Mouse (Mus musculus): Measurements from ENCODE around the gene Scand1. TPM values are rescaled to one million over a fixed set of nuclear protein-coding genes. Genes with fewer than 3 reads are reported as not detected.

Scand1 gene
- polyA plus RNA-seq, 1 experiment from 2014 or later, result 181 TPM

- Histone ChIP-seq H3K4me2 (ENCODE audit: low read length) (no peak overlapping the region), H3K4me1 (replicated peaks; ENCODE audit: insufficient read depth, low read length) (no peaks in the 10 kb centered on the region), H3K9ac (ENCODE audit: low read depth, low read length) (no peak overlapping the region), H3K27me3 (ENCODE audit: insufficient read depth, low read length) (no peaks in the 10 kb centered on the region), H3K36me3 (ENCODE audit: insufficient read depth, low read length) (peaks cover 30% of the 10 kb centered on the region; the same call in 1 of the 2 replicates), H3K27ac (no peak overlapping the region), H3K9me3 (replicated peaks; ENCODE audit: low read length) (no peaks in the 10 kb centered on the region), H3K4me3 (replicated peaks; ENCODE audit: low read depth, low read length) (no peak overlapping the region)
- TF ChIP-seq CTCF (IDR thresholded peaks at IDR 0.05; ENCODE audit: low read depth), result no peak
- DNase-seq (ENCODE audit: low spot score) (no peak), ATAC-seq (replicated peaks; ENCODE audit: low FRiP score, low read depth) (no peak)
- WGBS, result 94% methylated on average over 2 of the region's 2 CpGs
Observed at GRCm38 (mm10) chr2:156288222-156288621, 24.3 kb downstream of the Scand1 start.

GRCm38 (mm10) chr2:156286733-156287132, 25.8 kb downstream of the Scand1 start:
- Histone ChIP-seq H3K9ac (ENCODE audit: low read depth, low read length) (no peak overlapping the region), H3K4me2 (ENCODE audit: low read length) (no peak overlapping the region), H3K27me3 (ENCODE audit: insufficient read depth, low read length) (no peaks in the 10 kb centered on the region), H3K4me3 (replicated peaks; ENCODE audit: low read depth, low read length) (no peak overlapping the region), H3K27ac (no peak overlapping the region), H3K36me3 (ENCODE audit: insufficient read depth, low read length) (peaks cover 30% of the 10 kb centered on the region; the same call in 1 of the 2 replicates), H3K9me3 (replicated peaks; ENCODE audit: low read length) (no peaks in the 10 kb centered on the region), H3K4me1 (replicated peaks; ENCODE audit: insufficient read depth, low read length) (no peaks in the 10 kb centered on the region)
- peak; percentile 12; the same call in 1 of the 2 replicates for TF ChIP-seq CTCF (IDR thresholded peaks at IDR 0.05; ENCODE audit: low read depth)
- DNase-seq (ENCODE audit: low spot score) (no peak), ATAC-seq (replicated peaks; ENCODE audit: low FRiP score, low read depth) (no peak)
- 93% methylated on average over 4 of the region's 4 CpGs for WGBS

DNA sequence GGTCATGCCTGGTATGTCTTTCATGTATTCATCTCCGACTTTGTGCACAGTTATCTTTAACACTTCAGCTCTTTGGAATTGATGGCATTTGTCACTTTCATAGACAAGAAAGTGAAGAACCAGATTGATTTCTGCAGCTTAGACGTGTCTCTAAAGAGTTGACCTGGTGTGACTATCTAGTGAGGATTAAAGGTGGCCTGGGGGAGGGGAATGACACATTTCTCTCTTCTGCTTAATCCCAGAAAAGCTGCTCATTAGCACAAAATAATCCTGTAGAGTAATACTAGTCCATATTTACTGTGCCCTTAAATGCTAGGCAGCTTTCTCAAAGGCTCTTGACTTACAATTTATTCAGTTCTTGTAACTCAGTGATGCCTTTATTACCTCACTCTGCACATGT, 27.3 kb downstream of the Scand1 start:
- Histone ChIP-seq H3K9me3 (replicated peaks; ENCODE audit: low read length) (no peaks in the 10 kb centered on the region), H3K4me2 (ENCODE audit: low read length) (no peak overlapping the region), H3K9ac (ENCODE audit: low read depth, low read length) (no peak overlapping the region), H3K36me3 (ENCODE audit: insufficient read depth, low read length) (peaks cover 35% of the 10 kb centered on the region; the same call in 1 of the 2 replicates), H3K27me3 (ENCODE audit: insufficient read depth, low read length) (no peaks in the 10 kb centered on the region), H3K4me3 (replicated peaks; ENCODE audit: low read depth, low read length) (no peak overlapping the region), H3K27ac (no peak overlapping the region), H3K4me1 (replicated peaks; ENCODE audit: insufficient read depth, low read length) (no peaks in the 10 kb centered on the region)
- no peak for ATAC-seq (replicated peaks; ENCODE audit: low FRiP score, low read depth)
- no peak for DNase-seq (ENCODE audit: low spot score)
- 71% methylated on average over 2 of the region's 2 CpGs for WGBS
- no peak for TF ChIP-seq CTCF (IDR thresholded peaks at IDR 0.05; ENCODE audit: low read depth)

DNA sequence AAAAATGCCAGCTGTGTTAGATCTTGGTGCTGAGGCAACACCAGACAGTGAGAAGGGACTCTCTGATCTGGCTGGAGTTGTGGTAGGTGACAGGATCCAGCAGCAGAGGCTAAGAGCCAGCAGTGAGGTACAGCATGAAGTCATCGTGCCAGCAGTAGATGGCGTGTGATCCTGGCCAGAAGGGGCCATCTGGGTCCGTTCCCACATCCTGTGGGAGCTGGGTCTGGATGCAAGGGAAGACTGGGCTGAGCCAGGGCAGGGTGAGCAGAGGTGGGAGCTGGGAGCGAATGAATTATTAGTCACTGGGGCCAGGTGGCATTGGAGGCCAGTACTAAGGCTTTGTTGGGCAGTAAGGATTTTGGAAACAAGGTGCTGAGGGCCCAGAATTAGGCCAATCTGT, 31.3 kb downstream of the Scand1 start:
- Histone ChIP-seq H3K4me1 (replicated peaks; ENCODE audit: insufficient read depth, low read length) (no peaks in the 10 kb centered on the region), H3K27ac (no peak overlapping the region), H3K4me2 (ENCODE audit: low read length) (no peak overlapping the region), H3K36me3 (ENCODE audit: insufficient read depth, low read length) (peaks cover 17% of the 10 kb centered on the region; the same call in 1 of the 2 replicates), H3K9me3 (replicated peaks; ENCODE audit: low read length) (no peaks in the 10 kb centered on the region), H3K4me3 (replicated peaks; ENCODE audit: low read depth, low read length) (no peak overlapping the region), H3K9ac (ENCODE audit: low read depth, low read length) (no peak overlapping the region), H3K27me3 (ENCODE audit: insufficient read depth, low read length) (no peaks in the 10 kb centered on the region)
- ATAC-seq (replicated peaks; ENCODE audit: low FRiP score, low read depth) (no peak), DNase-seq (ENCODE audit: low spot score) (no peak)
- WGBS, result 67% methylated on average over 4 of the region's 4 CpGs
- TF ChIP-seq CTCF (IDR thresholded peaks at IDR 0.05; ENCODE audit: low read depth), result no peak

DNA sequence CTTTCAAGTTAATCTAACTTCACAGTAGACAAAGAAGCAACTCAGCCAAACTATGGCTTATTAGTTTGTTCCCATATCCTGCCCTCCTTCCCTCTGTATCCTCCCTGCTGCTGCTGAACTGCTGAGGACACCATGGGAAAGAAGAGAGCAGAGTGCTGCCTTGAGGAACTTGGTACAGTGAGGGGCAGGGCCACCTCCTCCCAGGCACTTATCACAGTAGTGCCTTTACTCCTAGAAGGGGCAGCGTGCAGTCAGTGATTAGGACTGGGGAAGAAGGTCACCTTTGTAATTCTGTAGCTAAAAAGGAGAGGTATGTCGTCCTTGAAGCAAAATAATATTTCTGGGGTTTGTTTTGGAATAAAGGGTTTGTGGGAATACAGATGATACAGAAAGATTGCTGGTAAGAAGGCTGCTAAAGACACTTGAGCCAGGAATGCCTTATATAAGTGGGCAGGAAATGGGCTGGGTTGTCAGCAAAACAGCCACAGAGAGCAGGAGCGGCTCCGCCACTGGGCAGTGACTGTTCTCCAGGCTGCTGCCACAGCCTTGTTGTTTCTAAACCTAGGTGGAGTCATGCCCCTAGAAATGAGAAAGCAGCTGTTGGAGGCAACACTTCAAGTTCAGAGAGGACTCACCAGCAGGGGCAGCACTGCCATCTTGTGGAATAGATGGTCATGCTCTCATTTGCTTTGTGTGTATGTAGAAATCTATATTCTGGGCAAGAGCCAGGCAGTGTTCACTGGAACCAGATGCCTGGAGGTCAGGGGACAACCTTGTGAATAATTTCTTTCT, 34.1 kb downstream of the Scand1 start:
- Histone ChIP-seq H3K27ac (peak overlapping the region; percentile 73), H3K9ac (ENCODE audit: low read depth, low read length) (no peak overlapping the region), H3K9me3 (replicated peaks; ENCODE audit: low read length) (no peaks in the 10 kb centered on the region), H3K27me3 (ENCODE audit: insufficient read depth, low read length) (no peaks in the 10 kb centered on the region), H3K4me2 (ENCODE audit: low read length) (no peak overlapping the region), H3K36me3 (ENCODE audit: insufficient read depth, low read length) (peaks cover 17% of the 10 kb centered on the region; the same call in 1 of the 2 replicates), H3K4me1 (replicated peaks; ENCODE audit: insufficient read depth, low read length) (no peaks in the 10 kb centered on the region), H3K4me3 (replicated peaks; ENCODE audit: low read depth, low read length) (no peak overlapping the region)
- peak; percentile 96 for TF ChIP-seq CTCF (IDR thresholded peaks at IDR 0.05; ENCODE audit: low read depth)
- ATAC-seq (replicated peaks; ENCODE audit: low FRiP score, low read depth), result peak; percentile 77
- DNase-seq (ENCODE audit: low spot score), result peak; percentile 93
- WGBS, result 49% methylated on average over 4 of the region's 4 CpGs

DNA sequence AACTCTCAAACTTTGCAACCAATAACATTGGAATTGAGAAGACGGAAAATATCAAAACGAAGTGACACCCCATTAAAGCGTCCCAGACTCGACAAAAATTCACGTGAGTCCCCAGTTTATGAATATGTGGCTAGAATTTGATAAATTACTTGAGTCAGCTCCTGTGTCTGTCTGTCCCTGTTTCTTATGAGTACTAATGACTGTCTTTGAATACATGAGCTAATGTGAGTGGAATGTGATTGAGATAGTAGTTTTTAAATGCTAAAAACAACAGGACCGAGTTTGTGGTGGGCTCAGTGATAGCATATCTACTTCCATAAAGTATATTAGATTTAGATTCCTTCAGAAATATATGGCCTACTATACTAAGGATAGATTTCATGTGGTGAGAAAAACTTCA, 40.0 kb downstream of the Scand1 start:
- H3K4me3 ChIP-seq (replicated peaks; ENCODE audit: low read depth, low read length), result no peak overlapping the region
- no peak overlapping the region for H3K27ac ChIP-seq
- H3K36me3 ChIP-seq (ENCODE audit: insufficient read depth, low read length), result peaks cover 21% of the 10 kb centered on the region
- no peak overlapping the region for H3K4me2 ChIP-seq (ENCODE audit: low read length)
- DNase-seq (ENCODE audit: low spot score) (no peak), ATAC-seq (replicated peaks; ENCODE audit: low FRiP score, low read depth) (no peak)
- H3K9ac ChIP-seq (ENCODE audit: low read depth, low read length), result no peak overlapping the region
- no peak for TF ChIP-seq CTCF (IDR thresholded peaks at IDR 0.05; ENCODE audit: low read depth)
- H3K4me1 ChIP-seq (replicated peaks; ENCODE audit: insufficient read depth, low read length), result no peaks in the 10 kb centered on the region
- no peaks in the 10 kb centered on the region for H3K27me3 ChIP-seq (ENCODE audit: insufficient read depth, low read length)
- WGBS, result 93% methylated on average over 6 of the region's 6 CpGs
- H3K9me3 ChIP-seq (replicated peaks; ENCODE audit: low read length), result no peaks in the 10 kb centered on the region
